Mouse (Mus musculus) forebrain, embryonic 10.5 days (tissue): ENCODE measurements at regions not wholly inside any gene's neighbourhood (a gene's known extent, or its start where the extent isn't known, plus 50 kb on each side); places are given as distances from the start of the nearest gene placed in this dataset.

ENCODE experiments used
- DNase-seq: peaks from one replicate; pipeline ENCODE4 v3.0.0-alpha.2; 2017; ENCODE audit warnings: low spot score; ENCODE audit errors: extremely low spot score
- H3K27ac ChIP-seq: fragments of 300-500 bp; sonication (generic); 2 replicates; pipeline ENCODE4 v1.5.1; 2016; ENCODE audit warnings: mild to moderate bottlenecking
- H3K27me3 ChIP-seq: fragments of 300-500 bp; sonication (generic); 2 replicates; pipeline ENCODE4 v1.6.1; 2016; ENCODE audit warnings: mild to moderate bottlenecking; ENCODE audit not compliant: poor library complexity, severe bottlenecking
- H3K36me3 ChIP-seq: fragments of 300-500 bp; sonication (generic); replicated peaks from 2 replicates; pipeline ENCODE4 v1.6.1; 2016; ENCODE audit warnings: mild to moderate bottlenecking, moderate library complexity
- H3K4me1 ChIP-seq: fragments of 300-500 bp; sonication (generic); 2 replicates; pipeline ENCODE4 v1.6.1; 2016
- H3K4me3 ChIP-seq: fragments of 300-500 bp; sonication (generic); 2 replicates; pipeline ENCODE4 v1.5.1; 2016; ENCODE audit warnings: mild to moderate bottlenecking, moderate library complexity
- H3K9me3 ChIP-seq: fragments of 300-500 bp; sonication (generic); 2 replicates; pipeline ENCODE4 v1.6.1; 2016; ENCODE audit warnings: mild to moderate bottlenecking, moderate library complexity
- WGBS: fragments of 180-500 bp; shearing (Covaris S2); methylation state at CpG from one replicate; pipeline ENCODE4 v1.1.7; 2016; 5-methylcytosine and 5-hydroxymethylcytosine counted together

- Histone ChIP-seq H3K4me3 (no peak overlapping the region), H3K4me1 (peaks cover 17% of the 10 kb centered on the region), H3K36me3 (no peaks in the 10 kb centered on the region), H3K27ac (no peak overlapping the region), H3K27me3 (peaks cover 22% of the 10 kb centered on the region), H3K9me3 (no peaks in the 10 kb centered on the region)
- WGBS, result 51% methylated on average over 10 of the region's 10 CpGs
- DNase-seq, result peak; percentile 24
Measured at GRCm38 (mm10) chr8:12087192-12087800, 191.3 kb upstream of the A230072I06Rik start.

GRCm38 (mm10) chr8:12100145-12100544 lies 178.5 kb upstream of the A230072I06Rik start:
- peaks cover 25% of the 10 kb centered on the region for H3K4me1 ChIP-seq
- 86% methylated on average over 8 of the region's 8 CpGs for WGBS
- H3K9me3 ChIP-seq, result peaks cover 6% of the 10 kb centered on the region; the same call in 1 of the 2 replicates
- no peak for DNase-seq
- H3K36me3 ChIP-seq, result no peaks in the 10 kb centered on the region
- no peak overlapping the region for H3K4me3 ChIP-seq
- peaks cover 52% of the 10 kb centered on the region for H3K27me3 ChIP-seq
- H3K27ac ChIP-seq, result no peak overlapping the region

DNA sequence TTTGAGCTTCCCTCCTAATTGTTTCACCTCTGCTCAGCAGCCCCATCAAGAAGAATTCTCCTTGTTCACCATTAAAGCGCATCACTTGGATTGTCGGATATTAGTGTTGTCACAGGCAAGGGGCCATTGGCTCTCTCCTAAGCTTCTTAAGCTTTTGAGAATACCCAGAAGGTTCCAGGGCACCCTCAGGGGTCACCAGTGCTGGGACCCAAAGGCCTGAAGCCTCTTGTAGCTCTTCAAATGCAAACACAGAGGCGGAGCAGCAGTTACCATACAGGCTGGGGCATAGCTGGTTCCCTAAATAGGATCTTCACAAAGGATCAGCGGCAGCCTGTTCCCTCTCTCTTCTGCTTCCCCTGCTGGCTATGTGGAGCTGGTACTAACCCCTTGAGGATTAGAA lies 175.3 kb upstream of the A230072I06Rik start:
- H3K27me3 ChIP-seq, result peaks cover 68% of the 10 kb centered on the region
- DNase-seq, result no peak
- peaks cover 6% of the 10 kb centered on the region; the same call in 1 of the 2 replicates for H3K9me3 ChIP-seq
- H3K36me3 ChIP-seq, result no peaks in the 10 kb centered on the region
- 33% methylated on average over 4 of the region's 4 CpGs for WGBS
- H3K27ac ChIP-seq, result peak overlapping the region; percentile 44
- H3K4me1 ChIP-seq, result peaks cover 43% of the 10 kb centered on the region
- no peak overlapping the region for H3K4me3 ChIP-seq

DNA sequence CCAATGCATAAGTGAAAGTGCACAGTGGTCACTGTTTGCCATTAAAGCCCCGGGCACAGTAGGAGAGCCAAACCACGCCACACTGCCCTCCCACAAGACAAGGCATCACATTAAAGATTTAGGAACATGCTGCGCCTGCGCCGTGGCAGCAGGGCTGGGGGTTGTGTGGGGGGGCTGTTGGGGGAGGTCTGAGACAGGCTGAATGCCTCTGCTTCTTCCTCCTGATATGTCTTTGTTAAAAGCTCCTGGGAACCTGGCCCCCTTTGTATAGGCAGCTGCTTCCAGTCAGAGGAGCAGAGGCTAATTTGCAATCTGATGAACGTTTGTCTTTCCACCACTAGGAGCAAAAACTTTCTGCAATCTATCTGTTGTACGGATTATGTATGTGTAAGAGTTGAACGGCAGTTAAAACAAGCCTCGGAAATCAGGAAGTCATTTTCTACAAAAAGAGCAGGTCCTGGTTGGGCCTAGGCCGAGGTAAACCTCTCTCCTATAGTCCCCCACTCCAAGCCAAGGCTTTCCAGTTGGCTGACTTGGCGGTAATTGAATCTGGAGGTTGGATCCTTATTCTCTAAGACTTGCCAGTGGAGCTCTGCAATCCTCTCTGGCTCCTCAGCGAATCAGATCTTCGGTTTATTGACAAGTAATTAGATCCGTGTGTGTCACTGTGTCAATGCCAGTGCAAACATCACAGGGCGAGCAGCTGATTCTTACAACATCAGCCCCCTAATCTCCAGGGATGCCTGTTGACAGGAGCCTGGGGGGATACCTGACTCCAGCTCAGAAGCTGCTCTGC lies 173.3 kb upstream of the A230072I06Rik start:
- peak; percentile 70 for DNase-seq
- peaks cover 6% of the 10 kb centered on the region; the same call in 1 of the 2 replicates for H3K9me3 ChIP-seq
- no peaks in the 10 kb centered on the region for H3K36me3 ChIP-seq
- peaks cover 82% of the 10 kb centered on the region for H3K27me3 ChIP-seq
- peaks cover 60% of the 10 kb centered on the region for H3K4me1 ChIP-seq
- H3K27ac ChIP-seq, result peak overlapping the region; percentile 85
- WGBS, result 10% methylated on average over 15 of the region's 15 CpGs
- peak overlapping the region; percentile 21; the same call in 1 of the 2 replicates for H3K4me3 ChIP-seq

DNA sequence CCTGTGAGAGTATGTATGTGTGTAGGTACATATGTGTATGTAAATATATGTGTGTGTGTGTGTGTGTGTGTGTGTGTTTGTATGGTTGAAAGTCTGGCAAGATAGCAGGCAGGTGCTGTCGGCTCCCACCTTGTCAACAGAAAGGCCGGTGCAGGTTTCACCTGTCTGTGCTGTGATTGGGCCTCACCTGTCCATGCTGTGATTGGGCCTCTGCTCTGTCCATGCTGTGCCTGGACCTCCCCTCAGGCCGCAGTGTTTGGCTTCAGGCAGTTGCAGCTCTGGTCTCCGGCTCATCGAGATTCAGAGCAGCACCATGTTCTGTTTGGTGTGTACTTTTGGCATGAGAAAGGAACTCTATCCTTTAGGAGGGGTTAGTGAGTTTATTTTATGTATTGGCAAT lies 170.0 kb upstream of the A230072I06Rik start:
- DNase-seq, result no peak
- H3K9me3 ChIP-seq, result no peaks in the 10 kb centered on the region
- H3K36me3 ChIP-seq, result no peaks in the 10 kb centered on the region
- peaks cover 84% of the 10 kb centered on the region for H3K27me3 ChIP-seq
- peaks cover 65% of the 10 kb centered on the region for H3K4me1 ChIP-seq
- 80% methylated on average over 5 of the region's 5 CpGs for WGBS
- 0 out of 2 replicates have a peak overlapping the region, but pooled peaks have one; percentile 2 for H3K27ac ChIP-seq
- H3K4me3 ChIP-seq, result no peak overlapping the region

DNA sequence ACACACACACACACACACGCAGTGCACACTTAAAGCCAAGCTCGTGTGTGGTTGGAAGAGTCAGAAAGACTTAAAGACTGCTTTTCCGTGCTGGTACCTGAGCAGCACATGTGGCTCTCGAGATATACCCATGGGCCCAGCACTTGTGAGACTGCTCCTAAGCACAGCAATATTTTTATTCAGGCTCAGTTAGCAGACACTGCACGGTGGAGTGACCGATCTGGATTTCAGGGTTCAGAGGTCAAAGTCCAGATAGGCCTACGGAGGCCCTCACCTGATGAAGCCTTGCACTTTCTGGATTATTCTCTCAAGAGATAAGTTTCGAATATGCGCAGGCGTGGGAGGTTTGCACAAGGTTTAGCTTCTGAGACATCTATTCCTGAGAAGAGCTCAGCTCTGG lies 167.0 kb upstream of the A230072I06Rik start:
- 86% methylated on average over 10 of the region's 10 CpGs for WGBS
- DNase-seq, result no peak
- no peaks in the 10 kb centered on the region for H3K9me3 ChIP-seq
- H3K36me3 ChIP-seq, result no peaks in the 10 kb centered on the region
- H3K4me1 ChIP-seq, result peaks cover 38% of the 10 kb centered on the region
- no peak overlapping the region for H3K27ac ChIP-seq
- peaks cover 78% of the 10 kb centered on the region for H3K27me3 ChIP-seq
- no peak overlapping the region for H3K4me3 ChIP-seq

DNA sequence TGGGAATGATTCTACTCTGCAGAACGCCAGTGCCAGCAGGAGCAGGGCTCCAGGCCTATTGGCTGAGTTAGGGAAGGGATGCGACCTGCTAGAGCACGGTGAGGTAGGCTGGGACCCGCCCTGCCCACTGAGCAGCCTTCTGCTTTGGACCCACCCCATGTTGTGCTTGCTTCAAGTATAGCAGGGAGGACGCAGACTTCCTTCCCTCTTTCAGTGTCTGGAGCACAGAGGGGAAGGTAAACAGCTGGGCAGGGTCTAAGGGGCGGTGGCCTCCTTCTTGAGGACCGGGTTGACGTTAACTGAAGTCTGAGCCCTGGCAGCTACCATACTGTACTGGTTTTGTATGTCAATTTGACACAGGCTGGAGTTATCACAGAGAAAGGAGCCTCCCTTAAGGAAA lies 165.6 kb upstream of the A230072I06Rik start:
- no peak for DNase-seq
- Histone ChIP-seq H3K27me3 (peaks cover 70% of the 10 kb centered on the region), H3K9me3 (no peaks in the 10 kb centered on the region), H3K36me3 (no peaks in the 10 kb centered on the region), H3K4me1 (peaks cover 33% of the 10 kb centered on the region), H3K27ac (no peak overlapping the region; the same call in 1 of the 2 replicates), H3K4me3 (no peak overlapping the region)
- 22% methylated on average over 8 of the region's 8 CpGs for WGBS

- H3K4me1 ChIP-seq, result peaks cover 35% of the 10 kb centered on the region
- H3K9me3 ChIP-seq, result peaks cover 5% of the 10 kb centered on the region; the same call in 1 of the 2 replicates
- H3K27ac ChIP-seq, result peak overlapping the region; percentile 77
- WGBS, result 40% methylated on average over 11 of the region's 11 CpGs
- H3K4me3 ChIP-seq, result peak overlapping the region; percentile 22
- peaks cover 48% of the 10 kb centered on the region for H3K27me3 ChIP-seq
- DNase-seq, result peak; percentile 55
- no peaks in the 10 kb centered on the region for H3K36me3 ChIP-seq
Measured at GRCm38 (mm10) chr8:12126374-12127001, 152.1 kb upstream of the A230072I06Rik start.

- Histone ChIP-seq H3K4me3 (no peak overlapping the region; the same call in 1 of the 2 replicates), H3K27ac (peak overlapping the region; percentile 77), H3K36me3 (no peaks in the 10 kb centered on the region), H3K4me1 (peaks cover 35% of the 10 kb centered on the region), H3K27me3 (peaks cover 56% of the 10 kb centered on the region), H3K9me3 (peaks cover 5% of the 10 kb centered on the region; the same call in 1 of the 2 replicates)
- DNase-seq, result peak; percentile 37
- WGBS, result 13% methylated on average over 14 of the region's 14 CpGs
Measured at GRCm38 (mm10) chr8:12127106-12127800, 151.4 kb upstream of the A230072I06Rik start.

DNA sequence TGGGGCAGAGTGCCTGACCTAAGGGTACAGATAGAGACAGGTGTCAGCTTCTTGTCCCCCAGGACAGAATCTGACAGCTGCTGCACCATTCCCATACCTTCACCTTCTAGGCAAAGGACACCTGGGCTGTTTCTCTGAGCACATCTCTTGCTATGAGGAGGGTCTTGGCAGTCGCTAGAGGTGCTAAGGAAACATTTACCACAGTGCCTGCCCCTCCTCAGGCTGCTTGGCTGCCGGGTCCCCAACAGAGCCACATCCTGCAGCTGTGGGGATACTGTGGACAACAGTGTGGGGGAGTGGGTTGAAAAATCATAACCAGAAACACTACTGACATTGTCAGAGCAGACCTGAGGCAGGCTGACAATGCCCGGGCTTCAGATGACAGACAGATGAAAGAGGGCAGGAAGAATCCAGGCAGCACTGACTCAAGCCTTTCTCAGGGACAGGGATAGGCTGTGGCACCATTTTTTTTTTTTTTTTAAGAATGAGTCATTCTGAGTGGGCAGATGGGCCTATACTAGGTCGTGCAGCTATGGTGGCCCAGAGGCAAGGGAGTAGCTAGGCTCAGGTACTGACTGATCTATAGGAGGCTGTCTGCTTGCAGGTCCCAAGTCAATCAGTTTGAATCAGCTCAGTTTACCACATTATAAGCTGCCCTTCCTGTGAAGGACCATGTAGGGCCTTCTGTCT lies 150.7 kb upstream of the A230072I06Rik start:
- Histone ChIP-seq H3K27me3 (peaks cover 63% of the 10 kb centered on the region), H3K9me3 (peaks cover 5% of the 10 kb centered on the region; the same call in 1 of the 2 replicates), H3K36me3 (no peaks in the 10 kb centered on the region), H3K4me1 (peaks cover 35% of the 10 kb centered on the region), H3K27ac (peak overlapping the region; percentile 77), H3K4me3 (no peak overlapping the region)
- WGBS, result 32% methylated on average over 4 of the region's 4 CpGs
- no peak for DNase-seq

GRCm38 (mm10) chr8:12130591-12130990 lies 148.0 kb upstream of the A230072I06Rik start:
- Histone ChIP-seq H3K9me3 (no peaks in the 10 kb centered on the region), H3K27ac (no peak overlapping the region), H3K27me3 (peaks cover 85% of the 10 kb centered on the region), H3K4me1 (peaks cover 43% of the 10 kb centered on the region), H3K36me3 (no peaks in the 10 kb centered on the region), H3K4me3 (no peak overlapping the region)
- WGBS, result 65% methylated on average over 5 of the region's 5 CpGs
- no peak for DNase-seq

- Histone ChIP-seq H3K27ac (no peak overlapping the region), H3K4me3 (no peak overlapping the region), H3K9me3 (no peaks in the 10 kb centered on the region), H3K27me3 (peaks cover 100% of the 10 kb centered on the region), H3K4me1 (peaks cover 51% of the 10 kb centered on the region), H3K36me3 (no peaks in the 10 kb centered on the region)
- WGBS, result 76% methylated on average over 1 of the region's 1 CpGs
- no peak for DNase-seq
Measured at GRCm38 (mm10) chr8:12134200-12134599, 144.4 kb upstream of the A230072I06Rik start.
